Mouse (Mus musculus) C2C12 (cell line): ENCODE results near the gene Dlgap1. TPM values are rescaled to one million over a fixed set of nuclear protein-coding genes. Genes with fewer than 3 reads are reported as not detected.

Source experiments
- H3K27me3 ChIP-seq: one replicate; pipeline ENCODE4 v1.6.1; 2011; ENCODE audit not compliant: control insufficient read depth, insufficient read depth, insufficient read length
- H3K36me3 ChIP-seq: one replicate; pipeline ENCODE4 v1.6.1; 2011; ENCODE audit not compliant: control insufficient read depth, insufficient read depth
- H3K4me3 ChIP-seq: one replicate; pipeline ENCODE4 v1.5.1; 2011; ENCODE audit warnings: mild to moderate bottlenecking, control low read depth; ENCODE audit not compliant: poor library complexity, insufficient read depth, severe bottlenecking
- H3K79me2 ChIP-seq: one replicate; pipeline ENCODE4 v1.6.1; 2011; ENCODE audit not compliant: control insufficient read depth, insufficient read depth
- H3K79me3 ChIP-seq: one replicate; pipeline ENCODE4 v1.6.1; 2011; ENCODE audit warnings: low read depth, control low read depth
- H3ac ChIP-seq: one replicate; pipeline ENCODE3; 2011; ENCODE audit warnings: low read depth; ENCODE audit not compliant: control insufficient read depth, insufficient read length
- CEBPB ChIP-seq: IDR thresholded peaks from one replicate; pipeline ENCODE4 v1.6.1; 2011; ENCODE audit warnings: low read depth, mild to moderate bottlenecking, control low read depth, moderate library complexity
- CTCF ChIP-seq: IDR thresholded peaks from one replicate; pipeline ENCODE4 v1.5.1; 2011; ENCODE audit not compliant: control insufficient read depth, insufficient read depth, insufficient read length
- FOSL1 ChIP-seq: IDR thresholded peaks from one replicate; pipeline ENCODE4 v1.8.0; 2011; ENCODE audit warnings: mild to moderate bottlenecking, low read length; ENCODE audit not compliant: poor library complexity, insufficient read depth, severe bottlenecking
- MAX ChIP-seq: IDR thresholded peaks from one replicate; pipeline ENCODE4 v1.6.1; 2011; ENCODE audit warnings: mild to moderate bottlenecking, control low read depth
- MYOD1 ChIP-seq: IDR thresholded peaks from one replicate; pipeline ENCODE4 v1.6.1; 2011; ENCODE audit warnings: low read depth; ENCODE audit not compliant: control insufficient read depth, insufficient read length
- MYOG ChIP-seq: IDR thresholded peaks from one replicate; pipeline ENCODE4 v1.6.1; 2011; ENCODE audit not compliant: control insufficient read depth, insufficient read length; ENCODE audit errors: extremely low read depth
- USF1 ChIP-seq: IDR thresholded peaks from one replicate; pipeline ENCODE4 v1.6.1; 2011; ENCODE audit warnings: low read depth, mild to moderate bottlenecking, control low read depth, moderate library complexity
- polyA plus RNA-seq: library from polyadenylated mRNA; unstranded; fragments of >200 nt; fragmentation: generic; extraction: Trizol; gene quantifications from one replicate; pipeline ENCODE4 v1.2.1, GENCODE M21; 2012; ENCODE audit warnings: missing spikeins

Gene Dlgap1
- polyA plus RNA-seq, 1 experiment = 0.22 TPM

DNA sequence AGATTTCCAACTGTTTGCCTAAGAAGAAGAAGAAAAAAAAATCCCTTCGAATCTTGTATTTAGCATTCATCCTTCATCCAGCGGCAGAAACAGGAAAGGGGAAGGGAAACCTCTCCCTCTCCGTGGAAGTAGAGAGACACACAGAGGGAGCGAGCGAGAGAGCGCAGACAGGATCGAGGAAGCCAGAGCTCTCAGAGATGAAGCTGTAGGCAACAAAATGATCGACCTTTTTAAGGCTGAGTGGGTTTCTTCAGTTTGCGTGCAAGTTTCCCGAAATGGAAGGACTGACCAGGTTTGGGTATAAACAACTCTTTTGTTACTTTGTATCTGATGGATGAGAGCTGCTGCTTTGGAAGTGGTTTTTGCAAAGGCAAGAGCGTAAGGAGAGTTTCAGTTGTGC is 553.1 kb downstream of the Dlgap1 start:
- H3K36me3 ChIP-seq = no peaks in the 10 kb centered on the region
- no peak overlapping the region for H3K4me3 ChIP-seq
- H3K79me3 ChIP-seq = no peaks in the 10 kb centered on the region
- no peaks in the 10 kb centered on the region for H3K79me2 ChIP-seq
- peaks cover 13% of the 10 kb centered on the region for H3K27me3 ChIP-seq
- no peak overlapping the region for H3ac ChIP-seq
- TF ChIP-seq CEBPB (no peak), MYOG (no peak), USF1 (no peak)

DNA sequence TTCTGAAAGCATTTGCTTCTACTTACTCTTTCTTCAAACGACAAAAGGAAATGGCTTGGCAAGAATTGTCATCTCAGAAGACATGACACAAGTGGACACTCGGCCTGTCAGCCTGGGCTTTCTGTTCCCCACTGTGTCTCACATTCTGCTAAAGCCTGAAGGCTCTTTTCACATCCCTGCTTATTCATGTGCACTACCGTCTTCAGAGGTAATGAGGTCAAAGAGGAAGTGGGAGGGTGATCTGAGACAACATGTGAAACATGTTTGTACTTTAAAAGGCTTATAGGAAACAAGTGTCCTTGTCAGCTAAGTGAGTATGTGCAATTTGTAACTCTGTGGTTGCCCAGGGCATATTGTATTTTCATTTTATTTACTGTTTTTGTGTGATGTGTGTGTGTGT is 557.1 kb downstream of the Dlgap1 start:
- TF ChIP-seq CTCF (no peak), CEBPB (no peak), MYOG (no peak), MYOD1 (no peak), MAX (no peak), USF1 (no peak), FOSL1 (no peak)
- no peaks in the 10 kb centered on the region for H3K79me2 ChIP-seq
- no peak overlapping the region for H3ac ChIP-seq
- no peaks in the 10 kb centered on the region for H3K79me3 ChIP-seq
- H3K27me3 ChIP-seq = peaks cover 13% of the 10 kb centered on the region
- H3K4me3 ChIP-seq = no peak overlapping the region
- H3K36me3 ChIP-seq = no peaks in the 10 kb centered on the region

DNA sequence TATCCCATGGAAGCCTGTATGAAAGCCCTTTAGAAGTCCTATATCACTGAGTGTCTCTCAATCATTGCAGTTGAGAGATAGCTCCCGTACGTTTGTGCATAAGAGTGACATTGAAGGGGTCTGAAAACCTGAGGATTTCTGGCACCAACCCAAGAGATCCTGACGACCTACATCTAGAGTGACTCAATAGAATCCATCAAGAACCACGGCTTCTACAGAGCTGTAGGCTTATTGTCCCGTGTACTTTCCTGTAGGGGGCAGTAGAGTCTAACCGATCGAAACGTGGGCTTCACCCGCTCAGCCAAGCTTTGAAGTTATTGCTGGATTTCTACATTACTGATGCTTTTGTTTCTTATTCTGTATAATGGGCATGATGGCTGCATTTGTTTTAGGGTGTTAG is 558.2 kb downstream of the Dlgap1 start:
- H3K36me3 ChIP-seq = no peaks in the 10 kb centered on the region
- H3K79me2 ChIP-seq = no peaks in the 10 kb centered on the region
- H3K4me3 ChIP-seq = no peak overlapping the region
- H3K27me3 ChIP-seq = peaks cover 10% of the 10 kb centered on the region
- H3K79me3 ChIP-seq = no peaks in the 10 kb centered on the region
- TF ChIP-seq CTCF = peak; percentile 35
- TF ChIP-seq CEBPB = no peak
- no peak overlapping the region for H3ac ChIP-seq

GRCm38 (mm10) chr17:70528196-70529187 is 559.6 kb downstream of the Dlgap1 start:
- H3ac ChIP-seq = no peak overlapping the region
- no peaks in the 10 kb centered on the region for H3K79me2 ChIP-seq
- peaks cover 7% of the 10 kb centered on the region for H3K27me3 ChIP-seq
- H3K4me3 ChIP-seq = no peak overlapping the region
- H3K36me3 ChIP-seq = no peaks in the 10 kb centered on the region
- no peaks in the 10 kb centered on the region for H3K79me3 ChIP-seq
- no peak for TF ChIP-seq USF1
- TF ChIP-seq FOSL1 = no peak
- no peak for TF ChIP-seq MYOG
- TF ChIP-seq MYOD1 = no peak
- TF ChIP-seq CEBPB = no peak

- H3K4me3 ChIP-seq = no peak overlapping the region
- TF ChIP-seq MYOD1 (no peak), MAX (no peak), USF1 (no peak), CTCF (no peak), CEBPB (no peak), MYOG (no peak), FOSL1 (no peak)
- H3ac ChIP-seq = no peak overlapping the region
- peaks cover 7% of the 10 kb centered on the region for H3K27me3 ChIP-seq
- H3K79me3 ChIP-seq = no peaks in the 10 kb centered on the region
- H3K79me2 ChIP-seq = no peaks in the 10 kb centered on the region
- H3K36me3 ChIP-seq = no peaks in the 10 kb centered on the region
Measured at GRCm38 (mm10) chr17:70534321-70534720, 565.4 kb downstream of the Dlgap1 start.

GRCm38 (mm10) chr17:70541816-70542215 is 572.9 kb downstream of the Dlgap1 start:
- no peak for TF ChIP-seq CEBPB
- TF ChIP-seq USF1 = no peak
- H3K4me3 ChIP-seq = no peak overlapping the region
- no peaks in the 10 kb centered on the region for H3K79me2 ChIP-seq
- H3K36me3 ChIP-seq = no peaks in the 10 kb centered on the region
- no peaks in the 10 kb centered on the region for H3K79me3 ChIP-seq
- no peaks in the 10 kb centered on the region for H3K27me3 ChIP-seq
- H3ac ChIP-seq = no peak overlapping the region
